Mouse (Mus musculus) CH12.LX (cell line): ENCODE measurements around the gene Dlk2. TPM values are rescaled to one million over a fixed set of nuclear protein-coding genes. Genes with fewer than 3 reads are reported as not detected.
A peak's percentile ranks its signal among the peaks of the same experiment; 100 is the strongest.

Experiments used
- DNase-seq: peaks from one replicate; pipeline ENCODE4 v3.0.0-alpha.2; 2013; ENCODE audit errors: extremely low read depth
- H3K27ac ChIP-seq: 2 replicates; pipeline ENCODE4 v1.5.1; 2012; ENCODE audit warnings: low read depth, mild to moderate bottlenecking, control low read depth, moderate library complexity; ENCODE audit not compliant: insufficient read depth
- H3K27me3 ChIP-seq: replicated peaks from 2 replicates; pipeline ENCODE3; 2012; ENCODE audit warnings: inconsistent platforms
- H3K36me3 ChIP-seq, 2 experiments: replicated peaks in 1 of 2; 2 replicates each; pipeline versions ENCODE3 to v1.6.1; 2012; ENCODE audit warnings: inconsistent platforms in 1 of 2, low read length in 1 of 2, mild to moderate bottlenecking in 1 of 2, mixed read lengths in 1 of 2, moderate library complexity in 1 of 2; ENCODE audit not compliant: control insufficient read depth in 1 of 2, insufficient read depth in 1 of 2
- H3K4me1 ChIP-seq, 2 experiments: 2 replicates each; pipeline ENCODE4 v1.6.1; 2012; ENCODE audit warnings: inconsistent platforms in 1 of 2, moderate library complexity in 1 of 2; ENCODE audit not compliant: insufficient read depth in 2 of 2, control insufficient read depth in 1 of 2
- H3K4me2 ChIP-seq: 2 replicates; pipeline ENCODE4 v1.6.1; 2012; ENCODE audit warnings: low read depth, mild to moderate bottlenecking, control low read depth; ENCODE audit not compliant: poor library complexity, insufficient read depth, severe bottlenecking
- H3K4me3 ChIP-seq, 3 experiments: fragments of 150-350 bp in 1 of 3; sonication (generic) in 1 of 3; replicated peaks in 1 of 3; 2 replicates each; pipeline versions ENCODE3 to v1.5.1; 2011 to 2012; ENCODE audit warnings: low read depth in 2 of 3, low read length in 2 of 3, mild to moderate bottlenecking in 2 of 3, moderate library complexity in 2 of 3, control low read depth in 1 of 3, improper control_type of control experiment in 1 of 3, inconsistent platforms in 1 of 3, mixed read lengths in 1 of 3; ENCODE audit not compliant: poor library complexity in 1 of 3
- H3K79me2 ChIP-seq: replicated peaks from 2 replicates; pipeline ENCODE4 v1.6.1; 2012; ENCODE audit warnings: mild to moderate bottlenecking, moderate library complexity; ENCODE audit not compliant: control insufficient read depth, poor library complexity, insufficient read depth, severe bottlenecking; ENCODE audit errors: extremely low read depth
- H3K9ac ChIP-seq: 2 replicates; pipeline ENCODE4 v1.6.1; 2012; ENCODE audit warnings: low read depth, mild to moderate bottlenecking, control low read depth, moderate library complexity; ENCODE audit not compliant: insufficient read depth
- H3K9me3 ChIP-seq: replicated peaks from 2 replicates; pipeline ENCODE3; 2012; ENCODE audit warnings: low read length, inconsistent platforms, mixed read lengths
- BHLHE40 ChIP-seq: IDR thresholded peaks from 2 replicates; pipeline ENCODE4 v1.6.1; 2011; ENCODE audit warnings: mild to moderate bottlenecking, low read depth, low read length, improper control_type of control experiment
- CHD1 ChIP-seq: IDR thresholded peaks from 2 replicates; pipeline ENCODE4 v1.6.1; 2012; ENCODE audit warnings: low read depth, low read length, improper control_type of control experiment, inconsistent platforms
- CTCF ChIP-seq, 2 experiments: IDR thresholded peaks in 1 of 2; conservative IDR thresholded peaks in 1 of 2; 2 replicates each; pipeline ENCODE4 v1.5.1; 2011 to 2012; ENCODE audit warnings: low read depth in 2 of 2, low read length in 2 of 2, improper control_type of control experiment in 1 of 2, inconsistent platforms in 1 of 2, mild to moderate bottlenecking in 1 of 2, moderate library complexity in 1 of 2
- E2F4 ChIP-seq: IDR thresholded peaks from 2 replicates; pipeline ENCODE4 v1.6.1; 2011; ENCODE audit warnings: low read depth, low read length, improper control_type of control experiment; ENCODE audit not compliant: insufficient replicate concordance
- ELF1 ChIP-seq: IDR thresholded peaks from 2 replicates; pipeline ENCODE4 v1.6.1; 2014; ENCODE audit warnings: low read depth, mild to moderate bottlenecking, inconsistent platforms, low read length, improper control_type of control experiment
- ETS1 ChIP-seq: conservative IDR thresholded peaks from 2 replicates; pipeline ENCODE4 v1.6.1; 2012; ENCODE audit warnings: low read depth, mild to moderate bottlenecking, inconsistent platforms, low read length, improper control_type of control experiment, moderate library complexity
- JUN ChIP-seq: IDR thresholded peaks from 2 replicates; pipeline ENCODE4 v1.6.1; 2011; ENCODE audit warnings: low read depth, mild to moderate bottlenecking, low read length, improper control_type of control experiment, moderate library complexity; ENCODE audit not compliant: insufficient read depth
- JUND ChIP-seq: conservative IDR thresholded peaks from 2 replicates; pipeline ENCODE4 v1.6.1; 2011; ENCODE audit warnings: low read depth, low read length, improper control_type of control experiment
- MAFK ChIP-seq: IDR thresholded peaks from 2 replicates; pipeline ENCODE4 v1.6.1; 2011; ENCODE audit warnings: low read length, improper control_type of control experiment; ENCODE audit not compliant: insufficient replicate concordance
- MAX ChIP-seq: IDR thresholded peaks from 2 replicates; pipeline ENCODE4 v1.6.1; 2011; ENCODE audit warnings: low read length, improper control_type of control experiment
- MAZ ChIP-seq: IDR thresholded peaks from 2 replicates; pipeline ENCODE4 v1.6.1; 2012; ENCODE audit warnings: low read depth, mild to moderate bottlenecking, inconsistent platforms, low read length, improper control_type of control experiment, moderate library complexity
- PAX5 ChIP-seq: IDR thresholded peaks from 2 replicates; pipeline ENCODE4 v1.6.1; 2012; ENCODE audit warnings: low read length, inconsistent platforms, mixed read lengths
- RAD21 ChIP-seq: IDR thresholded peaks from 2 replicates; pipeline ENCODE4 v1.6.1; 2011; ENCODE audit warnings: low read depth, mild to moderate bottlenecking, low read length, improper control_type of control experiment, moderate library complexity
- SIN3A ChIP-seq: IDR thresholded peaks from 2 replicates; pipeline ENCODE4 v1.6.1; 2012; ENCODE audit warnings: low read length, improper control_type of control experiment, inconsistent platforms
- SMC3 ChIP-seq: IDR thresholded peaks from 2 replicates; pipeline ENCODE4 v1.6.1; 2011; ENCODE audit warnings: low read depth, low read length, improper control_type of control experiment
- TBP ChIP-seq: conservative IDR thresholded peaks from 2 replicates; pipeline ENCODE4 v1.6.1; 2011; ENCODE audit warnings: low read depth, low read length, improper control_type of control experiment
- TCF12 ChIP-seq: IDR thresholded peaks from 2 replicates; pipeline ENCODE4 v1.6.1; 2014; ENCODE audit warnings: low read depth, mild to moderate bottlenecking, inconsistent platforms, low read length, improper control_type of control experiment
- USF1 ChIP-seq: IDR thresholded peaks from 2 replicates; pipeline ENCODE4 v1.6.1; 2014; ENCODE audit warnings: low read depth, mild to moderate bottlenecking, inconsistent platforms, low read length, improper control_type of control experiment
- USF2 ChIP-seq: conservative IDR thresholded peaks from 2 replicates; pipeline ENCODE4 v1.6.1; 2011; ENCODE audit warnings: low read depth, low read length, improper control_type of control experiment
- ZC3H11A ChIP-seq: IDR thresholded peaks from 2 replicates; pipeline ENCODE4 v1.6.1; 2012; ENCODE audit warnings: low read depth, mild to moderate bottlenecking, inconsistent platforms, low read length, improper control_type of control experiment
- ZNF384 ChIP-seq: IDR thresholded peaks from 2 replicates; pipeline ENCODE4 v1.6.1; 2012; ENCODE audit warnings: low read depth, low read length, improper control_type of control experiment, inconsistent platforms
- dilution Hi-C: fragments of 300-500 bp; cut with MboI; formaldehyde crosslinking; loops from 2 replicates; pipeline ENCODE4 v1.14.3; 2020; ENCODE audit warnings: low sequenced_read_pairs; ENCODE audit not compliant: extremely low pct_unique_long_range_greater_than_20kb, extremely low pct_ligation_motif_present
- in situ Hi-C: fragments of 300-500 bp; cut with MboI; formaldehyde crosslinking; loops from 3 replicates; pipeline ENCODE4 v1.14.3; 2019; ENCODE audit warnings: low sequenced_read_pairs, low pct_ligation_motif_present, low pct_unique_long_range_greater_than_20kb, mixed read lengths
- polyA plus RNA-seq: library from polyadenylated mRNA; unstranded; fragments of >175 nt; gene quantifications from 2 replicates; pipeline ENCODE4 v1.2.1, GENCODE M21; 2012; ENCODE audit warnings: low read depth; ENCODE audit not compliant: insufficient read length
- total RNA-seq, 2 experiments: library from RNA; depleted of rRNA; stranded (reverse); fragments of 300-350 nt in 1 of 2; fragments of >200 nt in 1 of 2; gene quantifications; 2 replicates each; pipeline ENCODE4 v1.2.3; 2012 to 2014

The Dlk2 gene
- total and polyA plus RNA-seq, 3 experiments: 0.08 TPM; not detected in 2

- TF ChIP-seq SIN3A: no peak; the same call in 1 of the 2 replicates
- no peak; the same call in 1 of the 2 replicates for TF ChIP-seq JUN
- TF ChIP-seq E2F4: no peak
- no peak for TF ChIP-seq PAX5
- no peak for TF ChIP-seq JUND
- no peak for TF ChIP-seq CHD1
- TF ChIP-seq BHLHE40: peak; percentile 97
- no peak for TF ChIP-seq MAFK
- no peak for TF ChIP-seq ZC3H11A
- no peak; the same call in 1 of the 2 replicates for TF ChIP-seq ETS1
- no peak for TF ChIP-seq MAZ
These were observed 30.8 kb downstream of the Dlk2 start, which contains the start of gene Abcc10 (continued) for GRCm38 (mm10) chr17:46327906-46328534.

DNA sequence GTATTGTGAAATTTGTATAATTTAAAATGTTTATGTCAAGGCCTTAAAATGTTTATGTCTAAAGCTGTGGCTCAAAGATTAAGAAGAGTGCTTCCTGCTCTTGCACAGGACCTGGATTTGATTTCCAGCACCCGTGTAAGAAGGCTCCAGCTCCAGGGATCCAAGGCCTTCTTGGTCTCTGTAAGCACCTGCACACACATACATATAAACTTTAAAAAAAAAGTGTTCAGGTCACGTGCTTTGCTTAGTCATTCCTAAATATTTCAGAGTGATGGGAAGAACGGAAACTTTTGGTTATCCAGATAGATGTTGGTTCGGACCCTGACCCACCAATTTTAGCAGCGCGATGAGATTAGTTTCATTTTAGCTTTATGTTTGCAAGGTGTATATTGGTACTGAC lies 31.5 kb downstream of the Dlk2 start:
- peak; percentile 15 for DNase-seq
- Histone ChIP-seq H3K9ac (peak overlapping the region; percentile 62), H3K4me2 (peak overlapping the region; percentile 85), H3K27me3 (no peaks in the 10 kb centered on the region), H3K36me3 (peaks cover 0 to 11% of the 10 kb centered on the region in 2 experiments), H3K79me2 (no peaks in the 10 kb centered on the region), H3K27ac (no peak overlapping the region), H3K4me3 (peak overlapping the region in 2 of 3 experiments; percentile 33 to 88), H3K4me1 (peaks cover 0 to 13% of the 10 kb centered on the region in 2 experiments; a peak in 2 of 4 replicates), H3K9me3 (peaks cover 11% of the 10 kb centered on the region)
- no peak for TF ChIP-seq TCF12
- TF ChIP-seq ZNF384: peak; percentile 61
- TF ChIP-seq TBP: no peak
- TF ChIP-seq MAX: no peak
- peak; percentile 26; the same call in 1 of the 2 replicates for TF ChIP-seq USF2
- peak; percentile 17 for TF ChIP-seq USF1
- TF ChIP-seq BHLHE40: peak; percentile 62; the same call in 1 of the 2 replicates
- in situ Hi-C loops: no loop called here
- dilution Hi-C loops: no loop called here

DNA sequence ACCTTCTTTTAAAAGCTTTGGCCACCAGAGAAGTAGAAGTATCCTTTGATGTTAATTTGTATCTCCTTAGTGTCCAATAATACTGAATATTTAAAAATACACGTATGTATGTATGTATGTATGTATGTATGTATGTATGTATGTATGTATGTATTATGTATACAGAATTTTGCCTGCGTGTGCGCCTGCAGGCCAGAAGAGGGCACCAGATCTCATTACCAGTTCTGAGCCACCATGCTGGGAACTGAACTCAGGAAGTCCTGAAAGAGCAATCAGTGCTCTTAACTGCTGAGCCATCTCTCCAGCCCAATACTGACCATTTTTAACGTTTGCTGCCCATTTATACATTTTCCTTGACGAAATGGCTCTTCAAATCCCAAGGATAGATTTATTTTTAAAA lies 39.3 kb downstream of the Dlk2 start:
- Histone ChIP-seq H3K9me3 (peaks cover 13% of the 10 kb centered on the region), H3K4me2 (no peak overlapping the region), H3K27me3 (peaks cover 2% of the 10 kb centered on the region), H3K36me3 (no peaks in the 10 kb centered on the region), H3K27ac (no peak overlapping the region), H3K4me3 (no peak overlapping the region)
- peak; percentile 40 for DNase-seq
- in situ Hi-C loops (loop anchor here (10.0 kb wide), 1 partner anchor 58 kb away; no protein-coding TSS in a partner anchor), dilution Hi-C loops (no loop called here)
- peak; percentile 18; the same call in 1 of the 2 replicates for TF ChIP-seq ELF1
- TF ChIP-seq TBP: no peak
- TF ChIP-seq SMC3: peak; percentile 72
- TF ChIP-seq RAD21: peak; percentile 45
- TF ChIP-seq CTCF (conservative IDR thresholded peaks at IDR 0.05 in 1 of 2, IDR thresholded peaks at IDR 0.05 in 1 of 2; ENCODE audit: low read depth in 2 of 2, low read length in 2 of 2): peak; percentile 56 to 67; a peak in 3 of 4 replicates
- TF ChIP-seq MAZ: no peak
- TF ChIP-seq, all 38 proteins: peak for 4
- Histone ChIP-seq H3K9ac (no peak overlapping the region), H3K4me1 (peaks cover 0 to 8% of the 10 kb centered on the region in 2 experiments; a peak in 1 of 4 replicates), H3K79me2 (no peaks in the 10 kb centered on the region)
